Mouse (Mus musculus) c-Kit-positive CD71-negative TER-119-negative erythroid progenitor cells, embryonic 14.5 days (primary cell): Measurements from ENCODE around the gene Senp2.
"Not testable (repeated sequence)": the region's sequence is repeated elsewhere in the genome, so short reads cannot be mapped to it uniquely, and the experiment has no call there.

Experiments
- DNase-seq: peaks from one replicate; pipeline ENCODE4 v3.0.0-alpha.2; 2013; ENCODE audit warnings: low read depth

The Senp2 gene

DNA sequence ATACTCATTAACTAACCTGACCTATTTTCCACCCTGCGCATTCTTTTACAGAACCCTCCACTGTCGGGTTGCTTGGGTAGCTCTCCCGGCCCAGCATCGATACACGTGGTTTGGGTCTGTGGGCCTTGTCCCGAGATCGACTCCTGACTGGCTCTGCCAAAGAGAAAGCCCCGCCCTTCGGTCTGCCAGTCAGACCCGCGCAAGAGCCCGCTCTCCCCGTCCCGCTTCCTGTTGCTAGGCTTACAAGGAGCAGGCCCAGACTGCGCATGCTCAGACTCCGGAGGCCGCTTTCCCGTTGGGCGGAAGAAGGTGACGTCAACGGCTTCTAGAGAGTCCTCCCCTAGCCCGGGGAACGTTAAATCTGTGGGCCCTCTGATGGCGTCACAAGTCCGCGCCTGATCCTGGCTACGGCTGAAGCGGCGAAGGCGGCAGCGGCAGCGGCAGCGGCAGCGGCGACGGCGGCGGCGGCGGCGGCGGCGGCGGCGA lies at the start of gene Senp2:
TSS of gene Senp2 (plus strand) at position 386 of the 486 bp plus-strand sequence.
- DNase-seq, result peak; percentile 100

DNA sequence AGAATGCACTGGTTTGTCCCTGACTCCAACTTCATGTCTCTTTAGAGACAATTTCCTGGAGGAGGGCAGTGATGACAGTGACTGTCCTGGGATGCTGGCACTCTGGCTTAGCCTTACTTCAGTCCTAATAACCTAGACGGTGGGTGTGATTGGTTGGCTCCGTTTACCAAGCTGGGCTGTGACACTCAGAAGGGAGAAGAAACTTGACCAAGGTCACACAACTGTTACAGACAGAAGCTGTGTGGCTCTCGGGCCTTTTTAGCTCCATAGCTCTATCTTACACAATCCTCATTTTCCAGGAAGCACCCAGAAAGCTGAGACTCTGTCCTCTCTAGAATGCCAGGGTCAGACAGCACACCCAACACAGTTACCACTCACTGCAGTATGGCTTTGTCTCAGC lies 43.7 kb upstream of the Senp2 start:
- no peak for DNase-seq

DNA sequence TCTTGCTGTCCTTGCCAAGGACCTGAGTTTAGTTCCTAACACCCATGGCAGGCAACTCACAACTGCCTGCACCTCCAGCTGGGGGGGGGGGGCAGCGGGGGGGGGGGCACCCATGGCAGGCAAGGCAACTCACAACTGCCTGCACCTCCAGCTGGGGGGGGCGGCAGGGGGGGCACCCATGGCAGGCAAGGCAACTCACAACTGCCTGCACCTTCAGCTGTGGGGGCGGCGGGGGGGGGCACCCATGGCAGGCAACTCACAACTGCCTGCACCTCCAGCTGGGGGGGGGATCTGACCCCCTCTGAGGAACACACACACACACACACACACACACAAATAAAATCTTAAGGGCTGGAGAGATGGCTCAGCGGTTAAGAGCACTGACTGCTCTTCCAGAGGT lies 39.4 kb upstream of the Senp2 start:
- DNase-seq, result no peak

DNA sequence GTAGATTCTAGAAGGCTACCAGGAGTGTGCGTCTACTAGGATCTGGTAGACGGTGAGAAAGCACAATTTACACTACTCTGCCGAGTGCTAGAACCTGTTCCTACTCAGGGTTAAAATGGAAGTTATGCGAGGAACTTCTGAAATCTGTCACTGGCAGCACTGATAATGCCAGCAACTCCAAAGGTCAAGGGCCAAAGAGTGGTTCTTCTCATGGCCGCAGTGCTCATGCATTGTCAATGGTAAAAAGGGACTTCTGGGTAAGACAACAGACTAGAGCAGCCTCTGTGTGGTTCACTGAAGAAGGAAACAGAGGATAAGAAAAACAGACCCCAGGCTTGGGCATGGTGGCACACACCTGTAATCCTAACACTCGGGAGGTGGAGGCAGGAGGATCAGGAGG lies 38.7 kb upstream of the Senp2 start:
- DNase-seq, result no peak

DNA sequence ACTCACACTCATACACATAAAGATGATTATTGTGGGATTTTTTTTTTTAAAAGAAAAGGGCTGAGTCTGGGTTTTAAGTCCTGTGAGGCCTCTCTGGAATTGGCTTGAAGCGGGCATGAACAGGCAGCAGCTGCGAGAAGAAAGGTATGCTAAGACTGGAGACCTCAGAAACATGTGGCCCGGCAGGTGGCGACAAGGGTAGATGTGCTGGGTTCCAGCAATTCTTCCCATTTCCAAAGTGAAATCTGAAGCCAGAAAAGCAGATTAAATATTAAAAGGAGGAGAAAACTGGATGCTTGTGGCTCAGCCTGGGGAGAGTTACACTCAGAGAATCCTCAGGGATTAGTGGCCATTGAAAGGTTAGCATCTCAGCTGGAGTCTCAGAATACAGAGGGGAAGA lies 37.8 kb upstream of the Senp2 start:
- DNase-seq, result no peak

DNA sequence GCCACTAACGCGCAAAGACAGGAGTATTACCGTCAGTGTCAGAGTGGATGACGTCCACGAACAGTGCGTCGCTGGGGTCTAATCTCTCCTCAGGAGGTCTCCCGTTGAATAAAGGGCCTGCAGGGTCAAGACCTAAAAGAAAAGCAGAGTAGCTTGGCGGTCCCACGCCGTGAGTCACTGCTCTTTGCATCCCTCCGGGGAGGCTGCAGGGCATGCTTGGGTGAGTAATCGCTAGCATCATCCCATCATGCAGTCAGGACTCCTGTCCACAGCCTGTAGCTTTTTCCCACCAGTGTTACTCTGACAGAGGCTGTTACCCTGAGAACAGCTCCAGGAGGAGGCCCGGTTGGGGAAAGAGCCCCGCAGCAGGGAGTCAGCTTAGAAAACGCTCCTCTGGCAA lies 33.1 kb upstream of the Senp2 start:
- no peak for DNase-seq

DNA sequence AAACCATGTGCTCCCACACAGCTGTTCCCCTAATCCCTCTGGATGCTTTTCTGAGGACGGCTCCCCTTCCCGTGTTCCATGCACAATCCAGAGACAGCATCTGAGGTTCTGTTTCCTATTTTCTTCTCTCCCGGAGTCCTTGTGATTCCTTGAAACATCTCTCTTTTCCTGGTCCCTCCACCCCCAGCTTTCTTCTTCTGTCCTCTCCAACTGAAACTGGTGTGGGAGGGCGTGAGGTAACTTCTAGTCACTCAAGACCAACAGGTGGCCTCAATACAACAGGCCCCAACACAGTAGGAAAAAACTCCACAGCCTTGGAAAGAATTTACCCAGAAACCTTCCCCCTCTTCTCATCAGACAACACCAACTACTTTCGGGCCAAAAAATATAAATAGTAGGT lies 31.9 kb upstream of the Senp2 start:
- DNase-seq, result no peak

DNA sequence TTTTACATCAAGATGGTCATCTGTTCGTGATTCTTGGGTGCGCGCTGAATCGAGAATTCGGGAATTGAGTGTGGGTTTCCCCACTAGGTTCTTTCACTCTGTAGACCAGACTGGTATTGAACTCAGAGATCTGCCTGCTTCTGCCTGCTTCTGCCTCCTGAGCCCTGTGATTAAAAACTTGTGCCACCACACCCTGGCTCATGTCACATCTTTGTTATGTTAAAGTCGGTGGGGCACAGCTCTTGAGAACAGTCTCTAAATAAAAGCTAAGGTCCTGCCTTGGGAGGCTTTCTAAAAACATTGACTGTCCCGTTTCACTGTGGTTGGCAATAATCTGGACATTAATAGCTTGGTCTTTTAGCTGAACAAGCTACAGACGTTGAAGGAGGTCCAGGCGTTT lies 26.1 kb upstream of the Senp2 start:
- DNase-seq, result no peak

DNA sequence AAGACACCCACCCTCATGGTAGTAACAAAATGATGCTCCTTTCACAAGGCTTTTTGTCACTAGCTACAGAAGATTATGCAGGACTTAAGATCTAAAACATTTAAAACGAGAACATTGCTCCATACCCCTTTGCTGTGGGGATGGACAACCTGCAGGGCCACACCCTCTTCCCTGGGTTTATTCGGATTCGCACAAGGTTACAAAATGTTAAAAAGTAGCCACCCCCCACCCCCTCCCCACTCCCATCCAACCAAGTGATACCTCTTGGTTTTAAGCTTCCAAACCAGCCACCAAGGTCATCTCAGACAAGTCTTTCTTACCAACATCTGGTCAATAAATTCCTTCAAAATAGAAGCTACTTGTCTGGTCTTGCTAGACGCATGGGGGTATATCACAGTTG lies 25.7 kb upstream of the Senp2 start:
- DNase-seq, result no peak

DNA sequence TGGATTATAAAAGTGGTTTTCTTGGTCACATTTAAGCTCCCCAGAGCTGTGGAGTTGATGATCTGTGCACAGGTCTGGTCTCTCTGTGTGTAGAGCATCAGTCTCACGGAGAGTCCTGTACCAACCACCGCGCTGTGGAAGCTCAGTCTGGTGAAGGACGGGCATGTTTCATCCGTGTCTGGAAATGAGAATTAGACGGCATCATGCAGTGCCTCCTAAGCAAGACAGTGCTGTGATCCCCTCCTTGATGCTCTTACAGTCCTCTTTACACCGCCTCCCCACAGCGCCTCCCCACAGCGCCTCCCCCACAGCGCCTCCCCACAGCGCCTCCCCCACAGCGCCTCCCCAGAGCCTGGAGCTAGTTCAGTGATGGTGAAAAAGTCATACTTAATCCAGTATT lies 25.2 kb upstream of the Senp2 start:
- no peak for DNase-seq

DNA sequence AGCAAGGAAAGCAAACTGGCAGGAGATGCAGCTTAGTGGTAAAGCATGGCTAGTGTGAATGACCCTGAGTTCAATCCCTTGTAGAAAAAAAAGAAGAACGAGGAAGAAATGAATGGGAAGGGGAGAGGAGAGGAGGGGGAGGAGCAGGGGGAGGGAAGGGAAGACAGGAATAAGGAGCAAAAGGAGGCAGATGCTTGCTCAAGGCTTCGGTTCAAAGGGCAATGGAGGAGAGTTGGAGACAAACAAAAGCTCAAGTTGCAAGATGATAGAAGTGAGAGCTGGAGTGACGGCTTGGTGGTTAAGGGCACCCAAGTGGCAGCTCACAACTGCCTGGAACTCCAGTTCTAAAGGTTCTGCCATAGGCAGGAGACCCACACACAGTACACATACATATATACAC lies 23.1 kb upstream of the Senp2 start:
- DNase-seq, result no peak

DNA sequence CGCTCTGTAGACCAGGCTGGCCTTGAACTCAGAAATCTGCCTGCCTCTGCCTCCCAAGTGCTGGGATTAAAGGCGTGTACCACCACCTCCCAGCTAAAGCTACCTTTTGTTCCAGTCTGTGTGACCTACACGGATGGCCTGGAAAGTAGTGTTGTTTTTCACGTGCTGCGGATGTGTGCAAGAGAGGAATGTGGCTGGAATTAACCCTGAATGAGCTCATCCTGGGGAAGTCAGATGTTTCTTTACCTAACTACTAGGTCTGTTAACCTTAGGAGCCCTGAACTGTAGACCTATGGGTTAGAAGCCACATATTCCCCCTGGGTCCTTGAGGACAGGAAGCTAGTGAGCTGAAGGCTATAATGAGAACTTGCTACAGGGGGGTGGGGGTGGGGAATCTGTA lies 21.3 kb upstream of the Senp2 start:
- DNase-seq, result no peak

DNA sequence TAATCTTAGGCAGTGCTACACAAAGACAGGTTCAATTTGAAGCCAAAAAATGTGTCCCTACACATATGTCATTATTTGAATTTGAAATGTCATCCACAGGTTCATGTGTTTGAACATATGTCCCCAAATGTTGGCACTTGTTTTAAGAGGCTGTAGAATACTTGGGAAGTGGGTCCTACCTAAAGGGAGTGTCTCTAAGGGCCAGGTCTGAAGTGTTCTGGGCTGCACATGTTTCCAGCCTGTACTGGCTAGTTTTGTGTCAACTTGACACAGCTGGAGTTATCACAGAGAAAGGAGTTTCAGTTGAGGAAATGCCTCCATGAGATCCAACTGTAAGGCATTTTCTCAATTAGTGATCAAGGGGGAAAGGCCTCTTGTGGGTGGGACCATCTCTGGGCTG lies 18.4 kb upstream of the Senp2 start:
- not testable (repeated sequence) for DNase-seq

DNA sequence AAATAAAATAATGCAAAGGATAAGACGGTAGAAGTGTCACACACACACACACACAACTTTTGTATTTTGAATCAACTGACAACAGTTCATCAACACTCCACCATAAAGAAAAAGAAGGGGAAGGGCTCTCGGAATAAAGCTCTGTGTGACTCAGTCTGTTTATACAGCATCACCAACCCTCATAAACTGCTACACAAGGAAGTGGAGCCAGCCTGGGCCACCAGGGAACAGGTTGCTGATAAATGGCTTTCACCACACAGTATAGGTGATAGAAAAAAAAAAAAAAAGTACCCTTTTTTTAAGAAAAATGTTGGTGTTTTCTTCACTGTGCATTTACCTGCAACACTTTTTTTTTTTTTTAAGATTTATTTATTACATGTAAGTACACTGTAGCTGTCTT lies 17.5 kb upstream of the Senp2 start:
- no peak for DNase-seq

DNA sequence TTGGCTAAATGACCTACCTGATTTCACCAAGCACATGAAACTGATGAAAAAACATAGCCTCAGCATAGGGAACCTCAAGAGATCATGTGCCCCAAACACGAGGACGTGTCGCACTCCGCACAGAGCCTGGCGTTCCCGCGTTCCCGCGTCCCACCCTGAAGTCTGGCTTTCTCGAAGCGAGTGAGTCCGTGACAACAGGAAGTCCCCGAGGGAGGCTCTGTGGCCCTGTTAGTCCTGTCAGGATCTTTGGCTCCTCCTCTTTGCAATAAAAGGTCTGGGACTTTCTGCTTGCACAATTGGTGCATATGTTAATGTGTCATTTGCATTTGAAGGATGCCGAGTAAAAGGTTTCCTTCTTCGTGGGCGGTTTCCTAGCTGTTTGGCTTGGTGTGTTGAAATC lies 14.0 kb upstream of the Senp2 start, which contains the start of gene Liph:
TSS of gene Liph (minus strand) at position 360 of the 400 bp plus-strand sequence.
- no peak for DNase-seq

DNA sequence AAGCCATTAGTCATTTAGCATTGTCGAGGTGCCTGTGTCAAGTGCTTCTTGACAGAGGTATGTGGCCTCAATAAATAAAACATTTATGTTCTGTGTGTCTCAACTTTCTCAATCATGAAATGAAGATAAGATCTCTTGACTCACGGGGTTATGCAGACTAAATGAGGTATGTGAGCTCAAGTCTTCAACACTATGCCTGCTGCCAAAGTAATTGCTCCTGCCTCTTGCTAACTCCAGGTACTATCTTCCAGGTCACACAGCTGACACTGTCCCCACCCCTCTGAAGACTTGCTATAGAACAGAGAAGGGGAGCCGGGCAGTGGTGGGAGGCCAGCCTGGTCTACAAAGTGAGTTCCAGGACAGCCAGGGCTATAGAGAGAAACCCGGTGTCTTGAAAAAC lies 12.9 kb upstream of the Senp2 start:
- no peak for DNase-seq

DNA sequence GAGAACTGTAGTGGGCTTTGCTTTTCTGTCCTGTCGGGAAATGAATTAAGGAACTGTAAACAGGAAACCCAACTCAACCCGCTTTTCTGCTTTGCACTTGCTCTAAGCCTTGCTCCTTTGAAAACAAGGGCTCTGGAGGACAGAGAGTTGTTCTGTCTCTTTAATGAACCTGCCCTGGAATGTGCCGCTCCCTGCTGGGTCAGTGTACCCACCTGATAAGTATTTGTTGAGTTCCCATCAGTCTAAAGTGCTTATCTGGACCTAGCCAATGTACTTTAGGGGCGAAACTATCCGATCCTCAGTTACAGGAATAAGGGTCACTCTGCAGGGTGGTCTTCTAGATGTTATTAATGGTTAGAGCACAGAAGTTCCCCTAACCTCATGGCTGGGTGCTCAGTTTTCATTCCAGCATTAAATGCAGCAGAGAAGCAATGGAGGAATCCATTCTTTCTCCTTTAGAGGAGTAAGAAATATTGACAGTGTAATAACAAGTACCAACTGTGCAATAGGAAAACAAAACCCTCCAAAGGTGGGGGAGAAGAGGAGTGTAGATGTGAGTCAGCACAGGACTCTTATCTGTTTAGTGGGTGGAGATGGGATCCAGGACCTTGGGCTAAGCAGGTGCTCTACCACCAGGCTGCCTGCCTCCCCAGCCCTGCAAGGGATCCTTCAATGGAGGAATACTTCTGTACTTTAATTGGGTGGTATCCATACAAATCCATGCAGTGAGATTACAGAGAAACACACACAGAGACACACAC lies 12.2 kb upstream of the Senp2 start:
- DNase-seq, result no peak

DNA sequence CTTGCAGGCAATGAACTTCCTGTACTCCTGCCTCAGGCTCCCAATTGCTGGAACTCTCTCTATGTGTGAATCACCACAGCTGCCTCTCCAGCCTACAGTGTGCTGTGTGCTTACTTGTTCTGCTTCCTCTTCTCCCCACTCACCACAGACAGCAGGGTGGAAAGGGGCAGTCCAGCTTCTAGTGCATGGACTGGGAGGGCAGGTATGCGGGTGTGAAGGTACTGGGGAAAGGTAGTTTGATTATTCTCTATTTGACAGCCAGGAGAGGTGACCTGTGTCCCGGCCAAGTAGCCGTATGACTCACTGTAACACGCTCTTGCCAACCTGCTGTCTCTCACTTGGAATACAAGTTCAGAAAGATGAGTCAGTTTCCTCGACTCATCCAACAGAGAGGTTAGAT lies 11.2 kb upstream of the Senp2 start:
- DNase-seq, result no peak

DNA sequence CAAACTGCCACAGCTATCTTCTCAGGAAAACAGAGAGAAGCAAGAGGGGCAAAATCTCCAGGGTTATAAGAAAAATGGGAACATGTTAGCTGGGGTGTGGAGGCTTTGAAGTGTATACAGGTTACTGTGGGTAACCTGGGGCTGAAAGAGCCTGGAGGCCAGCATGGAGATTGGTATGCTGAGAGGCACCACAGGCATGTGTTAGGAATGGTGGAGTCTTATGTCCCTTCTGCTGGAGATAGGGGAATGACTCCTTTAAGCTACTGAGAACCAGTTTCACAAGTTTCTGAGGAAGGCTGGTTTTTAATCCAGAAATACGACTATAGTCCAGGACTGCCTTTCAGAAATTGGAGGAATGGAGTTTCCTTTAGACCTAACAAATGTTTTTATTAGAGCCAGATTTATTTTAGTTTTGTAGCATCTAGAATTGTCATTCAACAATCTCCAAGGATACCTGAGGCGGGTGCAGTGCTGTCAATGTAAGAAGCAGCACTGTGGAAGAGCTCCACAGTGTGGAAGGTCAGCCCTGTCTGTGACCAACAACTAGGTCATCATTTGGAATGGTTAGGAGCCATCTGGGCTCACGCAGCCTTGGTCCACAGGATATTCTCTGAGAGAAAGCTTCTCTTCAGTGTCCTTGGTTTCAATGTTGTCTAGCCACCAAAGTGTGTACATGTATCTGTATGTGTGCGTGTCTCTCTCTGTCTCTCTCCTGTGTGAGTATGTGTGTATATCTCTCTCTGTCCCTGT lies 9.2 kb upstream of the Senp2 start:
- DNase-seq, result no peak

DNA sequence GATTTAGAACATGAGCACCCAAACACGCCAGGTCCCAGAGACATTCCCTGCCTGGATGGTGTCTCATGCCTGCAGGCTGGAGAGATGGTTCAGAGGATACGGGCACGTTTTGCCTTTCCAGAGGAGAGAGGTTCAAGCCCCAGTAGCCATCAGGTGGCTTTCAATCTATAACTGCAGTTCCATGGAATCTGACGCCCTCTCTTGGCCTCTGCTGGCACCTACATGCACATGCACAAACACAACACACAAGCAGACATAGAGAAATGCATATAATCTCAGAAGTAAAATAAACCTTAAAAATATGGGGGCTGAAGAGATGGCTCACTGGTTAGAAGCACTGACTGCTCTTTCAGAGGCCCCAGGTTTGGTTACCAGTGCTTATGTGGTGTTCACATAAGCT lies 8.1 kb upstream of the Senp2 start:
- no peak for DNase-seq

DNA sequence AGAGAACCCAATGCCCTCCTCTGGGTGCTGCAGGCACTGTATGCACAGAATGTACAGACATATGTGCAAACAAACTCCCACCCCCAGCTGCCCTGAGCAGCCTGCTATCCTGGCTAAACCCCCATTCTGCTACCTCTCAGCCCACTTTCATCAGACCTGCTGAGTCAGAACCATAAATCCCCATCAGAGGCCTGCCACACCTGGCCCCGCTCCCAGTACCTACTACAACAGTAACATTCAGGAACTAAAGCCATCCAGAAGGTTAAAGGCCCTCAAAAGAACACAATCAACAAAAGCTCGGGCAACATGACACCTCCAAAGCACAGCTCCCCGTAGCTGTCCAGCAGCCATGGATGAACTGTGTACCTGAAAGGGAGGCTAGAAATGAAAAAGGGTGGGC lies 7.7 kb upstream of the Senp2 start:
- no peak for DNase-seq

DNA sequence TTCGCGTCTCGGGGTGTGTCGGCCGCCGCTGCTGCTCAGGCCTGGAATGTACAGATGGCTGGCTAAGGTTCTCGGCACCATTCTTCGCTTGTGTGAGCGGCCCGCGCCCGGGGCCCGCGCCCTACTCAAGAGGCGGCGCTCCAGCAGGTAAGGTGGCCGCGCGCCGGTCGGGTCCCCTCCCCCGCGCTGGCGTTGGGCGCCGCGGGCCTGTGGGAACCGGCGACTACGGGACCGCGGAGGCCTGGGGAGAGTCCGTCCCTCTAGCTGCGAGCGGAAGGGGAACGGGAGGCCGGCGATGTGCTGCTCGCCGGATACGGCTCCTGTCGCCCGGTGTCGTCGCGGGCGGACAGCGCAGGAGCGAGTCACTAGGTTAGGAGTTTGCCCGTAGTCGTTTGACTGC lies 312 bp downstream of the Senp2 start:
- DNase-seq, result no peak

DNA sequence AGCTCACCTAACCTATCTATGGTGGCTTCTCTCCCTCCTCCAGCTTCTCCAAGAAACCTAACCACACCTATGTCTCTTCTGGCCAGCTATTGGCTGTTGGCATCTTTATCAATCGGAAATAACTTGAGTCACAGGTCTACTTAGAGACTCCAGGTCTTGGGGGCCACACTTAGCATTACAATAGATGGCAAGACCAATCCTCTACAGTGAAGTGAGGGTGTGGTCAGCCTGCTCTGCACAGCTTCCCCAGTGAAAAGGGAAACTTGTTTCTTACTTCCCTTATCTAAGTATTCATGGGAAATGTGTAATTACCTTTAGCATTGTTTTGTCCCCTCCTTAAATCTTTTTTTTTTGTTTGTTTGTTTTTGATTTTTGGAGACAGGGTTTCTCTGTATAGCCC lies 6.3 kb downstream of the Senp2 start:
- DNase-seq, result no peak

DNA sequence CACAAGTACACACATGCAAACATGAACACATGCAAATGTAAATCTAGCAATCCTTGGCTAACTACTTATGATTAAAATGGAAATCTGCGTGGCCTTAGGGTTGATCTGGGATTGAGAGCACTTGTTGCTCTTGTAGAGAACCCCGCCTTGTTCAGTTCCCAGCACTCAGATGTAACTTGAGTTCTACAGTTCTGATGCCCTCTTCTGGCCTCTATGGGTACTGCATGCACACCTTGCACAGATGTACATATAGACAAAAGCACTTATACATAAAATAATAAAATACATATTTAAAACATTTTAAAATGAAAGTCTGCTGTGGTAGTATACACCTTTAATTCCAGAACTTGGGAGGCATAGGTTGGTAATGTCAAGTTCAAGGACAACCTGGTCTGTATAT lies 12.8 kb downstream of the Senp2 start:
- no peak for DNase-seq
